Mouse (Mus musculus): ENCODE measurements around the gene Trip6.

- TF ChIP-seq EP300 (IDR thresholded peaks at IDR 0.05; ENCODE audit: low read depth) (no peak), CTCF (IDR thresholded peaks at IDR 0.05; ENCODE audit: low read depth) (no peak)
Measured at GRCm38 (mm10) chr5:137346388-137346787, 32.2 kb upstream of the Trip6 start.
